Mouse (Mus musculus) left cerebral cortex, postnatal 36 days (tissue): ENCODE results near the gene Tpcn1. TPM values are rescaled to one million over a fixed set of nuclear protein-coding genes. Genes with fewer than 3 reads are reported as not detected.
A peak's percentile ranks its signal among the peaks of the same experiment; 100 is the strongest.

Source experiments
- DNase-seq, 2 experiments: peaks; one replicate each; pipeline ENCODE4 v3.0.0; 2021 to 2022; ENCODE audit warnings: low spot score in 2 of 2, mixed read lengths in 1 of 2
- intact Hi-C: fragments of 180-260 bp; cut with DNase I; formaldehyde crosslinking; loops from one replicate; pipeline ENCODE4 v1.15.1; 2025
- total RNA-seq, 2 experiments: library from RNA; stranded (reverse); gene quantifications; 2 replicates each; pipeline ENCODE4 v1.2.3; 2021

Gene Tpcn1
- total RNA-seq, 2 experiments from 2014 or later: 32.9 to 36.0 TPM

- intact Hi-C loops: no loop called here
Observed at GRCm38 (mm10) chr5:120612442-120612821, 24.0 kb upstream of the Tpcn1 start, which contains the start of the genes Rita1 and Ddx54. Rita1 (minus strand) TSS chr5:120612589. Ddx54 (plus strand) TSS chr5:120612739.

GRCm38 (mm10) chr5:120611416-120611815 lies 22.9 kb upstream of the Tpcn1 start:
- intact Hi-C loops: no loop called here
- DNase-seq: no peak

More at GRCm38 (mm10) chr5:120612442-120612821, 24.0 kb upstream of the Tpcn1 start, which contains the start of the genes Rita1 and Ddx54:
- peak; percentile 98 for DNase-seq

- DNase-seq: no peak
- intact Hi-C loops: no loop called here
Observed at GRCm38 (mm10) chr5:120610906-120611305, 22.4 kb upstream of the Tpcn1 start.

GRCm38 (mm10) chr5:120609246-120609775 lies 20.8 kb upstream of the Tpcn1 start:
- DNase-seq: no peak
- intact Hi-C loops: loop anchor here (10.0 kb wide), 1 partner anchor 465 kb away; no protein-coding TSS in a partner anchor

- no peak for DNase-seq
- intact Hi-C loops: loop anchor here (10.0 kb wide), 1 partner anchor 463 kb away; no protein-coding TSS in a partner anchor
Observed at GRCm38 (mm10) chr5:120607335-120607734, 18.9 kb upstream of the Tpcn1 start.

- intact Hi-C loops: loop anchor here (10.0 kb wide), 1 partner anchor 462 kb away; no protein-coding TSS in a partner anchor
- peak in 1 of 2 experiments; percentile 39 for DNase-seq
Observed at GRCm38 (mm10) chr5:120606590-120607200, 18.2 kb upstream of the Tpcn1 start.

- intact Hi-C loops: loop anchor here (1.0 to 10.0 kb wide), 2 partner anchors 100 to 461 kb away; no protein-coding TSS in a partner anchor
- DNase-seq: peak; percentile 83 to 89
Observed at GRCm38 (mm10) chr5:120605688-120606087, 17.2 kb upstream of the Tpcn1 start.

GRCm38 (mm10) chr5:120605241-120605661 lies 16.8 kb upstream of the Tpcn1 start:
- intact Hi-C loops: loop anchor here (1.0 to 10.0 kb wide), 2 partner anchors 100 to 460 kb away; no protein-coding TSS in a partner anchor
- DNase-seq: no peak

GRCm38 (mm10) chr5:120604839-120605238 lies 16.4 kb upstream of the Tpcn1 start:
- DNase-seq: peak; percentile 69 to 80
- intact Hi-C loops: loop anchor here (1.0 to 10.0 kb wide), 2 partner anchors 100 to 460 kb away; no protein-coding TSS in a partner anchor

- intact Hi-C loops: loop anchor here (10.0 kb wide), 1 partner anchor 459 kb away; no protein-coding TSS in a partner anchor
- no peak for DNase-seq
Observed at GRCm38 (mm10) chr5:120603515-120603914, 15.0 kb upstream of the Tpcn1 start.

- intact Hi-C loops: loop anchor here (10.0 kb wide), 1 partner anchor 457 kb away; no protein-coding TSS in a partner anchor
- no peak for DNase-seq
Observed at GRCm38 (mm10) chr5:120602210-120602609, 13.7 kb upstream of the Tpcn1 start.

- DNase-seq: no peak
- intact Hi-C loops: loop anchor here (10.0 kb wide), 1 partner anchor 456 kb away; no protein-coding TSS in a partner anchor
Observed at GRCm38 (mm10) chr5:120600946-120601668, 12.6 kb upstream of the Tpcn1 start.

GRCm38 (mm10) chr5:120599625-120600024 lies 11.2 kb upstream of the Tpcn1 start:
- intact Hi-C loops: loop anchor here (10.0 kb wide), 1 partner anchor 455 kb away; no protein-coding TSS in a partner anchor

GRCm38 (mm10) chr5:120594485-120594884 lies 6.0 kb upstream of the Tpcn1 start:
- DNase-seq: no peak
- intact Hi-C loops: no loop called here

More at GRCm38 (mm10) chr5:120599625-120600024, 11.2 kb upstream of the Tpcn1 start:
- no peak for DNase-seq

- intact Hi-C loops: no loop called here
- no peak for DNase-seq
Observed at GRCm38 (mm10) chr5:120592141-120592540, 3.7 kb upstream of the Tpcn1 start.

GRCm38 (mm10) chr5:120590356-120591010 lies 2.0 kb upstream of the Tpcn1 start:
- intact Hi-C loops: no loop called here
- no peak for DNase-seq

- intact Hi-C loops: loop anchor here (5.0 kb wide), 1 partner anchor 76 kb away; the partner anchor contains the start of gene Slc8b1
- no peak for DNase-seq
Observed at GRCm38 (mm10) chr5:120587940-120588568, 419 bp downstream of the Tpcn1 start.

GRCm38 (mm10) chr5:120587616-120587926 lies 902 bp downstream of the Tpcn1 start:
- intact Hi-C loops: loop anchor here (5.0 kb wide), 1 partner anchor 75 kb away; the partner anchor contains the start of gene Slc8b1
- no peak for DNase-seq
